Mouse (Mus musculus): ENCODE data around the gene Ssbp3.

- no peak for TF ChIP-seq POLR2A (IDR thresholded peaks at IDR 0.05; ENCODE audit: low read depth, low read length)
- no peak for TF ChIP-seq CTCF (IDR thresholded peaks at IDR 0.05; ENCODE audit: extremely low read depth, insufficient read depth, insufficient read length, insufficient replicate concordance)
Observed at GRCm38 (mm10) chr4:106938506-106939222, 28.2 kb downstream of the Ssbp3 start.

Measured in spleen, adult 2 months (tissue).